Mouse (Mus musculus) forebrain, embryonic 14.5 days (tissue): ENCODE data around the gene Gpr88. TPM values are rescaled to one million over a fixed set of nuclear protein-coding genes. Genes with fewer than 3 reads are reported as not detected.

Experiments used
- ATAC-seq: fragments of 200-750 bp; cut with Nextera tagmentation; 2 replicates; pipeline ENCODE4 v1.8.0; 2017; ENCODE audit warnings: mild to moderate bottlenecking, moderate library complexity
- DNase-seq: peaks from one replicate; pipeline ENCODE4 v3.0.0-alpha.2; 2015; ENCODE audit warnings: low spot score
- H3K27ac ChIP-seq: fragments of 300-500 bp; sonication (generic); 2 replicates; pipeline ENCODE4 v1.5.1; 2014; ENCODE audit warnings: low read depth, mild to moderate bottlenecking, control low read depth, low read length, moderate library complexity
- H3K27me3 ChIP-seq: fragments of 300-500 bp; sonication (generic); replicated peaks from 2 replicates; pipeline ENCODE4 v1.6.1; 2014; ENCODE audit warnings: low read length, control low read depth, mixed read lengths; ENCODE audit not compliant: control insufficient read depth, insufficient read depth
- H3K36me3 ChIP-seq: fragments of 300-500 bp; sonication (generic); 2 replicates; pipeline ENCODE4 v1.6.1; 2014; ENCODE audit warnings: low read length, control low read depth; ENCODE audit not compliant: control insufficient read depth, insufficient read depth
- H3K4me1 ChIP-seq: fragments of 300-500 bp; sonication (generic); 2 replicates; pipeline ENCODE4 v1.6.1; 2014; ENCODE audit warnings: antibody characterized with exemption, low read length, control low read depth; ENCODE audit not compliant: control insufficient read depth, insufficient read depth
- H3K4me2 ChIP-seq: fragments of 300-500 bp; sonication (generic); 2 replicates; pipeline ENCODE4 v1.6.1; 2014; ENCODE audit warnings: mild to moderate bottlenecking, control low read depth, low read length
- H3K4me3 ChIP-seq: fragments of 300-500 bp; sonication (generic); 2 replicates; pipeline ENCODE4 v1.5.1; 2014; ENCODE audit warnings: low read depth, low read length, control low read depth
- H3K9ac ChIP-seq: fragments of 300-500 bp; sonication (generic); 2 replicates; pipeline ENCODE4 v1.6.1; 2014; ENCODE audit warnings: mild to moderate bottlenecking, low read length, control low read depth, moderate library complexity
- H3K9me3 ChIP-seq: fragments of 300-500 bp; sonication (generic); replicated peaks from 2 replicates; pipeline ENCODE4 v1.6.1; 2016; ENCODE audit warnings: low read length, control low read depth, mixed read lengths; ENCODE audit not compliant: control insufficient read depth
- WGBS: fragments of 180-500 bp; shearing (Covaris S2); extraction: QIAGEN DNeasy Blood & Tissue Kit; methylation state at CpG from one replicate; pipeline ENCODE4 v1.1.7; 2014; 5-methylcytosine and 5-hydroxymethylcytosine counted together
- polyA plus RNA-seq: library from polyadenylated mRNA; unstranded; fragments of >200 nt; fragmentation: Nextera tagmentation; extraction: Ambion mirVana; gene quantifications from 2 replicates; pipeline ENCODE4 v1.2.1, GENCODE M21; 2014

The Gpr88 gene
- polyA plus RNA-seq, 1 experiment from 2014 or later, result 5.2 TPM

- H3K27ac ChIP-seq, result peak overlapping the region; percentile 22; the same call in 1 of the 2 replicates
Measured at GRCm38 (mm10) chr3:116252255-116253040, 855 bp downstream of the Gpr88 start.

GRCm38 (mm10) chr3:116251481-116252254 is 1.6 kb downstream of the Gpr88 start:
- H3K27me3 ChIP-seq, result peaks cover 26% of the 10 kb centered on the region
- peak overlapping the region; percentile 66 for H3K9ac ChIP-seq
- no peaks in the 10 kb centered on the region for H3K36me3 ChIP-seq
- peaks cover 8% of the 10 kb centered on the region; the same call in 1 of the 2 replicates for H3K4me1 ChIP-seq
- ATAC-seq (peak; percentile 62), DNase-seq (peak; percentile 58)
- peak overlapping the region; percentile 57 for H3K4me3 ChIP-seq
- H3K4me2 ChIP-seq, result peak overlapping the region; percentile 100
- WGBS, result 1% methylated on average over 86 of the region's 86 CpGs
- H3K9me3 ChIP-seq, result no peaks in the 10 kb centered on the region
- H3K27ac ChIP-seq, result peak overlapping the region; percentile 39; the same call in 1 of the 2 replicates

More at GRCm38 (mm10) chr3:116252255-116253040, 855 bp downstream of the Gpr88 start:
- Histone ChIP-seq H3K4me3 (peak overlapping the region; percentile 57), H3K9ac (peak overlapping the region; percentile 66), H3K4me2 (peak overlapping the region; percentile 100), H3K9me3 (no peaks in the 10 kb centered on the region), H3K27me3 (peaks cover 26% of the 10 kb centered on the region), H3K36me3 (no peaks in the 10 kb centered on the region), H3K4me1 (peaks cover 8% of the 10 kb centered on the region; the same call in 1 of the 2 replicates)
- ATAC-seq (peak; percentile 45), DNase-seq (peak; percentile 63)
- under 1% methylated on average over 48 of the region's 48 CpGs for WGBS

GRCm38 (mm10) chr3:116249026-116249425 is 4.3 kb downstream of the Gpr88 start:
- H3K27ac ChIP-seq, result no peak overlapping the region
- no peaks in the 10 kb centered on the region for H3K36me3 ChIP-seq
- peaks cover 8% of the 10 kb centered on the region; the same call in 1 of the 2 replicates for H3K4me1 ChIP-seq
- no peak overlapping the region for H3K4me3 ChIP-seq
- no peak overlapping the region for H3K4me2 ChIP-seq
- H3K27me3 ChIP-seq, result peaks cover 21% of the 10 kb centered on the region
- H3K9me3 ChIP-seq, result no peaks in the 10 kb centered on the region
- DNase-seq, result peak; percentile 65
- no peak for ATAC-seq
- 42% methylated on average over 2 of the region's 2 CpGs for WGBS
- H3K9ac ChIP-seq, result no peak overlapping the region

- ATAC-seq (no peak), DNase-seq (no peak)
- no peak overlapping the region for H3K27ac ChIP-seq
- H3K4me2 ChIP-seq, result no peak overlapping the region
- no peaks in the 10 kb centered on the region for H3K9me3 ChIP-seq
- 74% methylated on average over 6 of the region's 6 CpGs for WGBS
- H3K27me3 ChIP-seq, result no peaks in the 10 kb centered on the region
- no peaks in the 10 kb centered on the region for H3K4me1 ChIP-seq
- H3K9ac ChIP-seq, result no peak overlapping the region
- no peak overlapping the region for H3K4me3 ChIP-seq
- no peaks in the 10 kb centered on the region for H3K36me3 ChIP-seq
Measured at GRCm38 (mm10) chr3:116244476-116244875, 8.8 kb downstream of the Gpr88 start.

GRCm38 (mm10) chr3:116242685-116243084 is 10.6 kb downstream of the Gpr88 start:
- Histone ChIP-seq H3K36me3 (no peaks in the 10 kb centered on the region), H3K4me1 (no peaks in the 10 kb centered on the region), H3K27me3 (no peaks in the 10 kb centered on the region), H3K27ac (no peak overlapping the region), H3K9me3 (no peaks in the 10 kb centered on the region), H3K4me2 (no peak overlapping the region), H3K9ac (no peak overlapping the region), H3K4me3 (no peak overlapping the region)
- ATAC-seq, result no peak
- DNase-seq, result peak; percentile 22
- WGBS, result 74% methylated on average over 9 of the region's 9 CpGs

GRCm38 (mm10) chr3:116237527-116237926 is 15.8 kb downstream of the Gpr88 start:
- Histone ChIP-seq H3K9me3 (no peaks in the 10 kb centered on the region), H3K27me3 (no peaks in the 10 kb centered on the region), H3K27ac (no peak overlapping the region), H3K4me3 (no peak overlapping the region), H3K9ac (no peak overlapping the region), H3K4me1 (no peaks in the 10 kb centered on the region), H3K4me2 (no peak overlapping the region), H3K36me3 (no peaks in the 10 kb centered on the region)
- DNase-seq (no peak), ATAC-seq (no peak)
- 85% methylated on average over 5 of the region's 5 CpGs for WGBS

GRCm38 (mm10) chr3:116236856-116237255 is 16.4 kb downstream of the Gpr88 start:
- no peak overlapping the region for H3K27ac ChIP-seq
- no peak overlapping the region for H3K9ac ChIP-seq
- 83% methylated on average over 4 of the region's 4 CpGs for WGBS
- no peaks in the 10 kb centered on the region for H3K36me3 ChIP-seq
- ATAC-seq (no peak), DNase-seq (no peak)
- no peaks in the 10 kb centered on the region for H3K9me3 ChIP-seq
- no peaks in the 10 kb centered on the region for H3K4me1 ChIP-seq
- no peak overlapping the region for H3K4me2 ChIP-seq
- no peaks in the 10 kb centered on the region for H3K27me3 ChIP-seq
- H3K4me3 ChIP-seq, result no peak overlapping the region

- WGBS, result 87% methylated on average over 3 of the region's 3 CpGs
- no peak for ATAC-seq
- Histone ChIP-seq H3K36me3 (no peaks in the 10 kb centered on the region), H3K27ac (no peak overlapping the region), H3K4me1 (no peaks in the 10 kb centered on the region), H3K27me3 (no peaks in the 10 kb centered on the region), H3K4me2 (no peak overlapping the region), H3K4me3 (no peak overlapping the region), H3K9ac (no peak overlapping the region), H3K9me3 (no peaks in the 10 kb centered on the region)
- no peak for DNase-seq
Measured at GRCm38 (mm10) chr3:116233515-116233914, 19.8 kb downstream of the Gpr88 start.
